In genomic region chr15:51635129-51635920, GRCm38 (mm10) we compare ENCODE assay signal across 9 mouse cellular contexts.
DNase-seq lines count a peak whose midpoint lies in the region; ATAC-seq and TF ChIP-seq lines count a peak whose summit lies in the region.
"Had no signal": no experiment of that assay in that cellular context is flagged by ENCODE, and none has a peak within 500 bp of the region (broad histone marks: within the 10 kb centered on the region; RNA-seq: fewer than 3 reads in every experiment).

No protein-coding gene starts in this region.

- H3K4me3 ChIP-seq in layer of hippocampus, adult 2 months = peak overlapping the region; percentile 33
- peak overlapping the region; percentile 27 for H3K4me3 ChIP-seq in forebrain, postnatal 0 days (ENCODE audit: low read depth, low read length)
- 0 out of 2 replicates have a peak overlapping the region, but pooled peaks have one; percentile 17 for H3K4me3 ChIP-seq in midbrain, postnatal 0 days (ENCODE audit: low read depth, low read length)
- H3K4me3 ChIP-seq: liver, embryonic 15.5 days had no signal

- peak overlapping the region; percentile 45 for H3K4me2 ChIP-seq in forebrain, postnatal 0 days (ENCODE audit: low read depth)
- peak overlapping the region; percentile 36 for H3K4me2 ChIP-seq in midbrain, postnatal 0 days (ENCODE audit: low read depth, low read length, poor library complexity, severe bottlenecking)
- H3K4me2 ChIP-seq: liver, embryonic 15.5 days had no signal

- no peak for DNase-seq in layer of hippocampus, adult 2 months (ENCODE audit: low spot score in 2 of 2)
- DNase-seq in layer of hippocampus, adult 11-12 months (ENCODE audit: low spot score) = no peak
- peak; percentile 26 for DNase-seq in embryo, embryonic 10.5 days (ENCODE audit: low spot score)
- peak; percentile 52 for DNase-seq in forebrain, postnatal 0 days
- DNase-seq in midbrain, postnatal 0 days (ENCODE audit: low spot score) = peak; percentile 58
- no peak for DNase-seq in urinary bladder, postnatal 10 days (ENCODE audit: low spot score)
- no peak for DNase-seq in Muller cell, postnatal 12 days (ENCODE audit: inconsistent ontology term)

- no peaks in the 10 kb centered on the region for H3K9me3 ChIP-seq in forebrain, postnatal 0 days (ENCODE audit: low read length)
- H3K9me3 ChIP-seq in midbrain, postnatal 0 days (ENCODE audit: low read length) = no peaks in the 10 kb centered on the region
- H3K9me3 ChIP-seq: G1E; liver, embryonic 15.5 days had no signal

- H3K27ac ChIP-seq in layer of hippocampus, adult 2 months = no peak overlapping the region
- H3K27ac ChIP-seq in forebrain, postnatal 0 days (ENCODE audit: low read depth, low read length) = 0 out of 2 replicates have a peak overlapping the region, but pooled peaks have one; percentile 9
- H3K27ac ChIP-seq in midbrain, postnatal 0 days (ENCODE audit: low read depth, low read length) = 0 out of 2 replicates have a peak overlapping the region, but pooled peaks have one; percentile 6
- H3K27ac ChIP-seq: liver, embryonic 15.5 days had no signal

- peaks cover 5% of the 10 kb centered on the region; the same call in 1 of the 2 replicates for H3K4me1 ChIP-seq in forebrain, postnatal 0 days (ENCODE audit: insufficient read depth)
- no peaks in the 10 kb centered on the region for H3K4me1 ChIP-seq in midbrain, postnatal 0 days (ENCODE audit: insufficient read depth, low read length)
- H3K4me1 ChIP-seq: liver, embryonic 15.5 days had no signal

- 13% methylated on average over 21 of the region's 21 CpGs for WGBS in forebrain, postnatal 0 days
- 23% methylated on average over 21 of the region's 21 CpGs for WGBS in midbrain, postnatal 0 days

- peak; percentile 20; the same call in 1 of the 2 replicates for ATAC-seq in forebrain, postnatal 0 days
- no peak for ATAC-seq in midbrain, postnatal 0 days (ENCODE audit: low FRiP score)

- no peaks in the 10 kb centered on the region for H3K27me3 ChIP-seq in forebrain, postnatal 0 days (ENCODE audit: insufficient read depth, low read length)
- no peaks in the 10 kb centered on the region for H3K27me3 ChIP-seq in midbrain, postnatal 0 days (ENCODE audit: insufficient read depth, low read length)
- H3K27me3 ChIP-seq: liver, embryonic 15.5 days had no signal

- no peak for TF ChIP-seq CTCF in layer of hippocampus, adult 2 months (conservative IDR thresholded peaks at IDR 0.05)
- TF ChIP-seq CTCF in forebrain, postnatal 0 days (IDR thresholded peaks at IDR 0.05; ENCODE audit: low read depth) = no peak
- no peak for TF ChIP-seq CTCF in midbrain, postnatal 0 days (IDR thresholded peaks at IDR 0.05)

- H3K36me3 ChIP-seq in forebrain, postnatal 0 days (ENCODE audit: insufficient read depth) = no peaks in the 10 kb centered on the region
- H3K36me3 ChIP-seq in midbrain, postnatal 0 days (ENCODE audit: insufficient read depth, low read length) = no peaks in the 10 kb centered on the region
- H3K36me3 ChIP-seq: G1E; liver, embryonic 15.5 days had no signal

- peak overlapping the region; percentile 31; the same call in 1 of the 2 replicates for H3K9ac ChIP-seq in forebrain, postnatal 0 days
- no peak overlapping the region; the same call in 1 of the 2 replicates for H3K9ac ChIP-seq in midbrain, postnatal 0 days (replicated peaks; ENCODE audit: low read length, poor library complexity, severe bottlenecking)
- H3K9ac ChIP-seq: liver, embryonic 15.5 days had no signal

Comparison
In these comparisons a context has a peak if more than half of its experiments do, and no peak if none do; other contexts are left out.
1. DNase-seq: peak in embryo, embryonic 10.5 days (single experiment), forebrain, postnatal 0 days (single experiment) and midbrain, postnatal 0 days (single experiment); none in layer of hippocampus, adult 2 months (0 of 2), layer of hippocampus, adult 11-12 months (single experiment), urinary bladder, postnatal 10 days (single experiment) and Muller cell, postnatal 12 days (single experiment).
2. Peak in every context shown above with its lines, with median percentiles within 50 percentile points of each other: H3K4me3 ChIP-seq.